Mouse (Mus musculus): Measurements from ENCODE around the gene Dcaf17. TPM values are rescaled to one million over a fixed set of nuclear protein-coding genes. Genes with fewer than 3 reads are reported as not detected.

The Dcaf17 gene
- total RNA-seq, 2 experiments from 2014 or later = 4.2 to 5.1 TPM

DNA sequence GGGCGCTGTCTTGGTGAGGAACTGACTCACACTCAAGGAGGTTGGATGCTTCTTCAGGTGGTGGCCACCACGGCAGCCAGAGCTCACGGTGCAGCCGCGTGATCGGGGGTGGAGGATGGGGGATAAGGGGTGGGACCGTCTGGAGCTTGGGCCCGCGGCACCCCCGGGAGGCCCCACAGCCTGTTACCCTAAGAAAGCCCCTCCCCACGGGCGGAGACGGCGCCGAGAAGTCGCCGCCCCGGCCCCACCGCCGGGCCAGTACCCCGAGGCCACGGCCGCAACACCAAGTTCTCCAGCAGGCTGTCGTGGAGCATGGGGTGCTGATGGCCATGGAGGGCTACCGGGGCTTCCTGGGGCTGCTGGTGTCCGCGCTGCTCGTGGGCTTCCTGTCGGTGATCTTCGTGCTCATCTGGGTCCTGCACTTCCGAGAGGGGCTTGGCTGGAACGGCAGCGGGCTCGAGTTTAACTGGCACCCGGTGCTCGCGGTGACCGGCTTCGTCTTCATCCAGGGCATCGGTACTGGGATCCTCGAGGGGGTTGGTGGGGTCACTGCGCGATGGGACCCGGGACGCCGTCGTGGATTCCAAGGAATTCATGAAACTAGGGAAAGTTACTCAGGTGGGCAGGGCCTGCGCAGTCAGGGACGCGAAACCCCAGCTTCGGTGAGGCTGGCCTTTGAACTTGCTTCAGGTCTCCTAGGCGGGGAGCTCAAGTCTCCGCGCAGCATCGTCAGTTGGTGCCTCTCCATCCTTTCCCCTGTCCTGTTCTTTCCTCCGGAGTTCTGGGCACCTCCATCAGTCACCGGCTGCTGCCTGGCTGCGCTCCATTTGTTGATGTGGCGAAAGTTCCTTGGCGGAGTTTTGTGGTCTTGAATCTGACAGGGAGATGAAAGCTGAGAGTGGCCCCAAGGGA is 62.9 kb downstream of the Dcaf17 start, which contains the start of gene Cybrd1:
Cybrd1 (plus strand) TSS at position 127 of the 912 bp plus-strand sequence.
- DNase-seq (ENCODE audit: low spot score) = peak; percentile 63

DNA sequence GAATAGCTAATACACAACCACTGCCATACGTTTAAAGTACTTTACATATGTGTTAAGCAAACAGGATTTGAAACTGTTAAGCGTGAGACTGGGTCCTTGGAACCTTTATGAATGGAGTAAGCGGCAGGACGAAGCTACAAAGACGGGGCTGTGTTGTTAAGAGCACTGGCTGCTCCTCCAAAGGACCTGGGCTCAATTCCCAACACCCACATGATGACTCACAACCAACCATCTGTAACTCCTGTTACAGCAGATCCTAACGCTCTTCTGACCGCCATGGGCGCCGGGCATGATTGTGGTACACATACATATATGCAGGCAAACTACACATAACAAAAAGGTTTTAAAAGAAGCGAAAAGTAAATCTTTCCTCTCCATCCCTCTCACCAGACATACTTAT is 65.7 kb downstream of the Dcaf17 start:
- DNase-seq (ENCODE audit: low spot score) = no peak

DNA sequence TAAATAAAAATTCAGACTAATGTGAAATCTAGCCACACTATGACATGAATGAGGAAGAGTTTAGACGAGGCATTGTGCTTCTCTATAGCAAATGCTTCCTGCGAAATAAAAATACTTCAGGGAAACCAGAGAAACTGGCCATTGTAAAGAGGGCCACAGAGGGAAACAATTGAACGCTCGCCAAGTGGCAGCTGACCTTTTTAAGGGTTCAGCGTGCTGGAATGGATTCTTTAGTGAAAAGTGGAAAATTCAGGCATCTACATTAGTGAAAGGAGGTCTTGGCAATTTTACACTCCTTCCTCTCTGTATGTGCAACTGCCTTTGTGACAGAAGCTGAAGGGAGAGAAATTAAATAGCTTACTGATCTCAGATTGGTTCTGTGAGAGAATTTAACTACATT is 66.3 kb downstream of the Dcaf17 start:
- no peak for DNase-seq (ENCODE audit: low spot score)

DNA sequence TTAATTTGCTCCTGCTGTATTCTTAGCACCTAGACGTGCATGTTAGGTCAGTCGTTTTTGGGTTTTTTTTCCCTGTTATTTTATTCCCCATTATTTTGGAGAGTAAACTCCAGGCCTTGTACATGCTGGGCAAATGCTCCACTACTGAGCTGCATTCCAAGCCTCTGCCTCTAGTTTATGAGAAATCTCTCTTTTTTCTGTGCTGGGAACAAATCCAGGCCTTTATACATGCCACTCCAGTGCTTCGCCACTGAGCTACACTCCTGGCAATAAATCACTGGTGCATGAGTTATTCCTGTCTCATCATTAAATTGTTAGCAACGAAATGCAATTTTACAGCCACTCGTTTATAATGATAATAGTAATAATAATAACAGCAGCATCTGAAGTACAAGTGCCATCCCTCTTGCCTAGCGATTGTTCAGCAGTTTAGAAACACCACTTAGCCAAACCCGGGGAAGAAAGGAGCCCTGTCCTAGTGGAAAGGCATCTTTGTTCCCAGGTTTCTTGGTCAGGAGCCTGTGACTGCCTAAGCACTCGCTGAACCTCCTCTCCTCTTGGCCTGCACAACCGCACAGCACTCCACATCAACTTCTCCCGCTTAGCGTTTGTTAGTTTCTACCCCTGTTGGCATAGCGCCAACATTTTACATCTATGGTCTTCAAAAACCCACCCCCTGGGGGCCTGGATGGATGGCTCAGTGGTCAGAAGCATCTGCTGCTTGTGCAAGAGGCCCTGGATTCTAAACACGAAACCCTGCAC is 67.3 kb downstream of the Dcaf17 start:
- DNase-seq (ENCODE audit: low spot score) = no peak

DNA sequence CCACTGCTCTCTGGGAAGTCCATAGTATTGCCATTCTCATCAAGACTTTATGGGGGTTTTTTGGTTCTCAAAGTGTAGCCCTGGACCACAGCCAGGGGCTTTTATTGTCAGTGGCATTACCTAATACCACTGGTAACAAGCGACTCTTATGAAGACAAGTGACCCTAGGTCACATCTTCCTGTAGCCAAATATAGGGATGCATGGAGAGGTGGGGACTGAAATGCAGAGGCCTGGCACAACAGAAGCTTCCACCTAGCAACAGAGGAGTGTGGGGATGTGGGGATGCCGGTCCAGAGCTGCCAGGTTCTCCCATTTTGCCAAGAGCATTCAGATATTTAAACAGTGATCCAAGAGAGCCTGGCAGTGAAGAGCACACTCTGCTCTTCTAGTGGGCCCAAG is 68.5 kb downstream of the Dcaf17 start:
- DNase-seq (ENCODE audit: low spot score) = no peak

DNA sequence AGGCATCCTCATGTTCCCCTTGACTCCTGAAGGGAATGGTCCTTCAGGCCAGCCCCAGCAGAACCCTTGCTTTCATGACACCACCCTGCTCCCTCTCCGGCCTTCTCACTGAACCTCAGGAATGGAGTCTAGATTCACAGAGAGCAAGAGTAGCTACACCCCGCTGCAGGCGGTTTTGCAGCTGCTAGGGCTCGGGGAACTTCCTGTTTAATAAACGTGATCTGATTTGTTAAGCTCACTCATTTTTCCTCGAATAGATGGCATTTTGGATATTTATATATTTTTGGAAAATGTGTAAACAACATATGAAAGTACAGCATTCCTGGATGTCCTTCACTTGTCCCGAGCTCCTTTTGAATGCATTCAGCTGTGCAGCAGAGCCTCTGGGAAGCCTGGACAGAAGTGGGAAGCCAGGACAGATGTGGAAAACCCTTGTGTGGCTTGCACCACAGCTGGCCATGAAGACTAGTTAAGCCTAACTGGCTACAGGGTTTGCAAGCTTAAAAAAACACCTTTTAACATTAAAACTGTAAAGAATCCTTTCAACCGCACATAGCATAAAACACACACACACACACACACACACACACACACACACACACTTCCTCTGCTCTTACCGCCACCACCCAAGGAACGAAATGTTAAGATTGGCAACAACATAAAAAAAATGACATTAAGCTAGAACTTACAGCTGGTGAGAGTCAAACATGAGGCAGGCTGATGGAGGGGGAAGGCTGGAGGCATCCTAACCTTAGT is 72.8 kb downstream of the Dcaf17 start:
- DNase-seq (ENCODE audit: low spot score) = no peak

DNA sequence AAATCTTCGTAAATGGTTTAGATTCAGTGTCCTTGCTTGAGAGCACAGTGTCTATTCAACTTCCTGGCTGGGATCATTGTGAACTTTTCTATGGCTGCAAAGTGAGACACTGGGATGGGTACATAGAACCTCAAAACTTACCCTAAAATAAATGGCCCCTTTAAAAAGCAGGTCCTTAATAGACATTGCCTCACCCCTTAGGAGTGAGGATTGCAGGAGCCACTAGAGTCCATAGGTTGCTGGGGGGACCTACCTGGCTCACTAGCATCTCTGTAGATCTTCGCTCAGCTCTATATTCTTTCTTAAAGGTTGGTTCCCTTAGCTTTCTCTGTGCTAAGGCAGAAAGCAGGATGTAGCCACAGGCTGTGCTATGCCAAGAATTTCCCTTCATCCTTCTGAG is 75.2 kb downstream of the Dcaf17 start:
- DNase-seq (ENCODE audit: low spot score) = no peak

DNA sequence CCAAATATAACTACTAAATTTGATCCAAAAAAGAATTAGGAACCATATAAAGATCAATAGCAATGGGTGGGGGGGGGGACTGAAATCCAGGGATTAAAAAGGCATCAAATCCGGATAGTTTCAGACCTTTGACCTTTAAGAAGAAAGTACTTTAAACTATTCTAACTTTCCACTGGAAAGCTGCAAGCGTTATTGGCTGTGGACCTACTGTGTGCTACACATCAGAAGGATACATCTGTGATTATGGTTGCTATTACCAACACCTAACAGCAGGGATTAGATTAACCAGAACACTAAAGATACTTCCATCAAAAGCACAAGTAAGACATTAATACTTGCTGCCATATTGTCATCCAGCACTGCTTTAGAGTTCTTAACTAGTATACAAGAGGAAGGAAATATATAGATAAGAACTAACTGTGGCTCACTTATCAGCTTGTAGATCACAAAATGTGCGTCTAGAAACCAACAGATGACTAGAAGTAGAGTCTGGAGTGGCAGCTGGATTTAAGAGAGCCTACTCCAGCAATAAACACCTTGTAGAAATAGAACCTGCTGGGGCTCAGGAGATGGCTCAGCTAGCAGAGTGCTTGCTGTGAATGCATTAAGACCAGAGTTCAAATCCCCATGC is 76.9 kb downstream of the Dcaf17 start:
- no peak for DNase-seq (ENCODE audit: low spot score)

DNA sequence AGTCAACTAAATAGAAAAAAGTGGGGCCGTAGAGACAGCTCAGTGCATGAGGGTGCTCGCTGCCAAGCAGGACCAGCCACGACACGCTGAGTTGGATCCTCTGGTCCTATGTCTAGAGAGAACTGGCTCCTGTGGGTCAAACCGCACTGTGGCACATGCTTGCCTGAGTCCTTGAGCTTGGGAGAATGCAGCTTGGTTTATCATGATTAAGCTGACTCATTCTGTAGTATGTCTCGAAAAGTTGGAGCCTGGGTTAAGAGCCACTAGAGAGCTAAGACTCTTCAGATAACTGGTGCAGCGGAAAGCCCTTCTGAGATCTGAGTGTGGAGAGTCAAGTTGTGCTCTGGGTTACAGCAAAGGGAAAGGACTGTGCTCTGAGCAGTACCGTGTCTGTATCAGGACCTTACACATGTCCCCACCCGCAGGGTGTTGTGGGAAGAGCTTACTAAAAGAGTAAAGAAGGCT is 78.9 kb downstream of the Dcaf17 start:
- no peak for DNase-seq (ENCODE audit: low spot score)

DNA sequence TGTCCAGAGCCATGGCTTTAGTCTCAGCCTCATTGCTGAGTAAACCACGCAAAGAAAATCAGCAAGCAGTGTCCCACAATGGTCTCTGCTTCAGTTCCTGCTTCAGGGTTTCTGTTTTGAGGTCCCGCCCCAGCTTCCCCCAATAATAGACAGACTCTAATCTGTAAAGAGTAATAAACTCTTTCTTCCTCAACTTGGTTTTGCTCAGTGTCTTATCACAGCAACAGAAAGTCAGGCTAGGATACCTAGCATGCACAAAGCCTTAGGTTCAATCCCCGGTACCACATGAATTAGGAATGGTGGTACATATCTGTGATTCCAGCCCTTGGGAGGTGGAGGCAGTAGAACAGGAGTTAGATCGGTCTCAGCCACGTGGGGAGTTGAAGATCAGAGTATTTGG is 79.7 kb downstream of the Dcaf17 start:
- DNase-seq (ENCODE audit: low spot score) = no peak

DNA sequence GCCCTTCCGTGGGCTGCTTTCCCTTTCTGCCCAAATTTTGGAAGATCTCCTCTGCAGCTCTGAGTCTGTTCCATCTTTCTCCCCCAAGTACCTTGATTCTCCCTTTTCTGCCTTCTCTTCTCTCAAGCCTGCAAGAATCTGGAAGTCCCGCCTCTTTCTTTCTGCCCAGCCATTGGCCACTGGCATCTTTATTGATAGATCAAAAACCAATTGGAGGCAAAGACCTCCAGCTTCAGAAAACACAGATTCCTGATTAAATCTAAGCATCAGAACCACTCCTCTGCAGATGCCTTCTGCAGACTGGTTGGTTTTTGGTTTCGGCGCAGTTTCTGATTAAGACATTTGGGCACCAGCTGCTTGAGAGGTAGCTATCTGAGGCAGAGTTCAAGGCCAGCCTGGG is 85.5 kb downstream of the Dcaf17 start:
- no peak for DNase-seq (ENCODE audit: low spot score)

DNA sequence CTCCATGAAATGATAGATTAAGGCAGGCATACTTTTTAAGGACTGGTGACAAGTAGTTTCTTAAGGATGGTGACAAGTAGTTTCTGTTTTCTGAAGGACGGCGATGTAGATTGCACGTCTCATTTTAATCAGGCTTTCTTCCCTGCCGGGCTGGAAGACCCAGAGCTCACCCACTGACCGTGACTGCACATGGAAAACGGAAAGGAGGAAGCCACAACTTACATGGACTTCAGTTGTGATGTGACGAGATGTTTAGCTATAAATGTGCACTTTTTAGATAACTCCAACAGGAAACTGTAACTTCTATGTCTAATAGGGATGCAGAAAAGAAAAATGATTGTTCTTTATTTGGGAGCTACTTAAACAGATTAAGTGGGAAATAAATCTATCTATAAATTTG is 87.3 kb downstream of the Dcaf17 start:
- DNase-seq (ENCODE audit: low spot score) = no peak

DNA sequence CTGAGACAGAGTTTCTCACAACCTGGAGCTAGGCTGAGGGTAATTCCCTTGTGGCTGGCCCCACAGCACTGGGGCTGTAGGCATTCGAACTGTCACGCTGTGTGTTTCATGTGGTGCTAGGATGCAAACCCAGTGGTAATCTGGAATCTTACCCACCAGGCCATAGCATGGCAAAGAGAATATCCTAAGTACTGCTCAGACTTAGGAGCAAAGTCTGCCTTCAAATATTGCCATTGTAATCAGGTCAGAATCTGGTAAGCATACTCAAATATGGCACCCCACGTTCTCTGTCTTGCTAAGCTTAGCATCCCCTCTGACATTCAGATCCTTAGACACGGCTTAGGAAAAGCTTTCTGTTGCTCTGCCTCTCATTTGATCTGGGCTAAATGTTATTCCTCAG is 90.7 kb downstream of the Dcaf17 start:
- DNase-seq (ENCODE audit: low spot score) = no peak

DNA sequence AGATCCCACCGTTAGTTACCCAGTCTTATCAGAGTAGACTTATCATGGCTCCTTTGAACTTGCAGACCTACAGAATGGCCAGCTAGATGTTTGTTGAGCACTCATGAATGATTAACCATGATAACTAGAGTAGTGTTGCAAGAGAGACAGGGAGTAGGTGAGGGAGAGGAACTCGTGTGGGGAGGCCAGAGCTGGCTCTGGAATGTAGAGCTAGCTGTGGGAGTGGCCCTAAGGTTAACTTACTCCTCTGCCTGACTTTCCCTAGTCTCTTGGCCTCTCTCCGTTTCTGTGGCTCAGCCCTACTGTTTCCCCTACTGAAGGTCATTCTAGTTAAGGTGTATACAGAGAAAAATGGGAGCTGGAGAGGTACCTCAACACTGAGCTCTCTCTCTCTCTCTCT is 91.1 kb downstream of the Dcaf17 start:
- DNase-seq (ENCODE audit: low spot score) = no peak

DNA sequence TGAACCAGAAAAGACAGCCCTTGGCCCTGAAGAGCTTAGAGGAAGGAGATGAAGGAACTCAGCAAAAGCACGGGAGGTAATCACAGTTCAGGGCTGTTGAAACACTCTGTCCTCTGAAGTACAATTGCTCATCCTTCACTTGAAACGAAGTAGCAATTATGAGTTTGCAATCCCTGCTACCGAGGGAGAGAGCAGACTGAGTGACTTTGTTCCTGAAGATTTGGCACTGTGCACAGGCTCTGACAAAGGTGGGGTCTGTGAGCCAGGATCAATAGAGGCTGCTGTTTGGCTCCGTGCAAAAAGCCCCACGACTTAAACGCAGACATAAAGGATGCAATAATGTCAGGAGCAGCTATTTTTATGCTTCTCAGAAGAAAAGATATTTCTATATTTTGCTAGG is 92.7 kb downstream of the Dcaf17 start:
- no peak for DNase-seq (ENCODE audit: low spot score)

Other genes starting within 250 kb of the Dcaf17 start
- 10 to 100 TPM; 40.4 to 47.1 TPM for gene Tlk1, start 229.6 kb upstream of the Dcaf17 start, total RNA-seq (2021)
- gene Mettl8, start 255 bp downstream of the Dcaf17 start, total RNA-seq (2021) = 1 to 10 TPM; 4.3 to 5.4 TPM
- under 1 TPM; 0.14 to 0.21 TPM for gene Cybrd1, start 62.6 kb downstream of the Dcaf17 start, total RNA-seq (2021)
- gene Dync1i2, start 156.4 kb downstream of the Dcaf17 start, total RNA-seq (2021) = 10 to 100 TPM; 40.4 to 42.3 TPM